Mouse (Mus musculus): ENCODE results near the gene Bhmt2. TPM values are rescaled to one million over a fixed set of nuclear protein-coding genes. Genes with fewer than 3 reads are reported as not detected.
A peak's percentile ranks its signal among the peaks of the same experiment; 100 is the strongest.

The Bhmt2 gene
- total RNA-seq, 1 experiment from 2014 or later, result 18.5 TPM

GRCm38 (mm10) chr13:93639636-93640035 is 34.5 kb downstream of the Bhmt2 start:
- DNase-seq, result no peak

- no peak for DNase-seq
These were observed 36.5 kb downstream of the Bhmt2 start, which contains the start of gene Bhmt for GRCm38 (mm10) chr13:93637282-93638245. Gene Bhmt, minus strand, starts transcription at chr13:93637961.

- no peak for DNase-seq
These were observed 37.5 kb downstream of the Bhmt2 start for GRCm38 (mm10) chr13:93636561-93636960.

- DNase-seq, result no peak
These were observed 41.2 kb downstream of the Bhmt2 start for GRCm38 (mm10) chr13:93632927-93633326.

GRCm38 (mm10) chr13:93630941-93631705 is 43.0 kb downstream of the Bhmt2 start:
- no peak for DNase-seq

GRCm38 (mm10) chr13:93628861-93629260 is 45.2 kb downstream of the Bhmt2 start:
- peak; percentile 8 for DNase-seq

GRCm38 (mm10) chr13:93614361-93614948 is 59.6 kb downstream of the Bhmt2 start:
- peak; percentile 67 for DNase-seq

GRCm38 (mm10) chr13:93613771-93614170 is 60.3 kb downstream of the Bhmt2 start:
- DNase-seq, result no peak

- DNase-seq, result peak; percentile 85
These were observed 61.2 kb downstream of the Bhmt2 start for GRCm38 (mm10) chr13:93612660-93613607.

GRCm38 (mm10) chr13:93608476-93608875 is 65.6 kb downstream of the Bhmt2 start:
- no peak for DNase-seq

GRCm38 (mm10) chr13:93607701-93608100 is 66.4 kb downstream of the Bhmt2 start:
- no peak for DNase-seq

- peak; percentile 59 for DNase-seq
These were observed 67.1 kb downstream of the Bhmt2 start for GRCm38 (mm10) chr13:93606868-93607578.

Other genes with a start within 250 kb of the Bhmt2 start
- 39.6 TPM in 2 replicates for gene Jmy, start 174.5 kb downstream of the Bhmt2 start, total RNA-seq (2021)
- gene Bhmt, start 36.3 kb downstream of the Bhmt2 start, total RNA-seq (2021), result 13.3 and 183 TPM in 2 replicates
- 1.1 and 29.6 TPM in 2 replicates for gene Dmgdh, start 131 bp upstream of the Bhmt2 start, total RNA-seq (2021)
- 32.8 and 36.1 TPM in 2 replicates for gene Arsb, start 97.3 kb upstream of the Bhmt2 start, total RNA-seq (2021)

Measured in adrenal gland, postnatal 14 days (tissue).